ENCODE assay signal across 23 mouse cellular contexts in the genomic region with DNA sequence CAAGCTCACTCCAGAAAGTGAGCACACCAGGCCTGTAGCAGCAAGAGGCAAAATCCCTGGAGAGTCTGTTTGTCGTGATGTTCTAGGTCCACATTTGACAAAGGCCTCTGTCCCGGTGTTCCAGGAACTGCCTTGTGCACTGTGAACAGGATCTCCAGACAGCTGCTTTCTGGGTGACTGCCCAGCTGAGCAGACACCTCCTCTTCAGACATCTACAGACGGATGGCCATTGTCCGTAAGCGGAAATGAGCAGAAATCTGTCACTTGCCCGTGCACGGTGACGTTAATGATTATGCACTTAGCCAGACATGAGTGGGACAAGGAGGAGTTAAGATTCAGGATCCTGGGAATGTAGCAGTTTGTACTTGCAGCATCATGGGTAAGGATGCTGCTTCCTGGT. TPM values are rescaled to one million over a fixed set of nuclear protein-coding genes. Genes with fewer than 3 reads are reported as not detected.
DNase-seq lines count a peak whose midpoint lies in the region; ATAC-seq lines count a peak whose summit lies in the region.
"Had no signal": no experiment of that assay in that cellular context is flagged by ENCODE, and none has a peak within 500 bp of the region (broad histone marks: within the 10 kb centered on the region; RNA-seq: fewer than 3 reads in every experiment).

No protein-coding gene starts in this region.

- H3K9ac ChIP-seq in embryonic facial prominence, embryonic 13.5 days, result no peak overlapping the region
- no peak overlapping the region for H3K9ac ChIP-seq in kidney, embryonic 16.5 days (replicated peaks; ENCODE audit: low read length)
- H3K9ac ChIP-seq in limb, embryonic 13.5 days, result no peak overlapping the region
- H3K9ac ChIP-seq: forebrain, embryonic 12.5 days; heart, embryonic 15.5 days had no signal

- DNase-seq in embryonic facial prominence, embryonic 10.5 days (ENCODE audit: low spot score), result no peak
- DNase-seq in kidney, postnatal 25 days, result peak; percentile 21 to 56
- DNase-seq in limb, embryonic 10.5 days (ENCODE audit: low spot score), result no peak
- DNase-seq in lung, postnatal 36 days, result peak; percentile 21
- DNase-seq in lung, postnatal 25 days (ENCODE audit: low spot score), result no peak
- DNase-seq: adrenal gland, adult 8-10 months; adrenal gland, postnatal 36 days; B cell, adult 2 months; cerebellum, adult 2 months; cerebellum, postnatal 10 days; gastrocnemius, postnatal 10 days; heart, adult 18-20 months had no signal

- H3K4me3 ChIP-seq in embryonic facial prominence, embryonic 13.5 days, result no peak overlapping the region
- H3K4me3 ChIP-seq in embryonic facial prominence, embryonic 10.5 days, result no peak overlapping the region
- no peak overlapping the region for H3K4me3 ChIP-seq in kidney, embryonic 16.5 days (ENCODE audit: low read length)
- H3K4me3 ChIP-seq in limb, embryonic 13.5 days, result no peak overlapping the region
- no peak overlapping the region for H3K4me3 ChIP-seq in limb, embryonic 10.5 days
- H3K4me3 ChIP-seq: forebrain, embryonic 12.5 days; heart, embryonic 15.5 days; hindbrain, embryonic 10.5 days had no signal

- no peak for ATAC-seq in embryonic facial prominence, embryonic 13.5 days (ENCODE audit: insufficient number of reproducible peaks, insufficient read depth, low FRiP score, low TSS enrichment, low read depth)
- no peak for ATAC-seq in kidney, embryonic 16.5 days (ENCODE audit: low FRiP score, low TSS enrichment)
- no peak for ATAC-seq in limb, embryonic 13.5 days (ENCODE audit: low FRiP score, low read depth)
- ATAC-seq: CD4-positive, CD25-positive, alpha-beta regulatory T cell, adult 4 months; forebrain, embryonic 16.5 days had no signal

- peak overlapping the region; percentile 40; the same call in 1 of the 2 replicates for H3K27ac ChIP-seq in embryonic facial prominence, embryonic 13.5 days
- no peak overlapping the region for H3K27ac ChIP-seq in embryonic facial prominence, embryonic 10.5 days (replicated peaks)
- no peak overlapping the region for H3K27ac ChIP-seq in kidney, embryonic 16.5 days (ENCODE audit: low read length)
- peak overlapping the region; percentile 73; the same call in 1 of the 2 replicates for H3K27ac ChIP-seq in limb, embryonic 13.5 days
- H3K27ac ChIP-seq in limb, embryonic 10.5 days, result no peak overlapping the region
- H3K27ac ChIP-seq: forebrain, embryonic 12.5 days; heart, embryonic 15.5 days; hindbrain, embryonic 10.5 days had no signal

- WGBS in embryonic facial prominence, embryonic 13.5 days, result 91% methylated on average over 8 of the region's 8 CpGs
- 91% methylated on average over 8 of the region's 8 CpGs for WGBS in embryonic facial prominence, embryonic 10.5 days
- 62% methylated on average over 8 of the region's 8 CpGs for WGBS in kidney, embryonic 16.5 days
- 92% methylated on average over 8 of the region's 8 CpGs for WGBS in limb, embryonic 13.5 days
- WGBS in limb, embryonic 10.5 days, result 90% methylated on average over 8 of the region's 8 CpGs

- H3K27me3 ChIP-seq in embryonic facial prominence, embryonic 13.5 days, result peaks cover 20% of the 10 kb centered on the region
- H3K27me3 ChIP-seq in embryonic facial prominence, embryonic 10.5 days (replicated peaks; ENCODE audit: low read depth, poor library complexity, severe bottlenecking), result peaks cover 55% of the 10 kb centered on the region
- no peaks in the 10 kb centered on the region; the same call in 1 of the 2 replicates for H3K27me3 ChIP-seq in kidney, embryonic 16.5 days (ENCODE audit: insufficient read depth, low read length)
- peaks cover 35% of the 10 kb centered on the region for H3K27me3 ChIP-seq in limb, embryonic 13.5 days
- peaks cover 74% of the 10 kb centered on the region for H3K27me3 ChIP-seq in limb, embryonic 10.5 days (ENCODE audit: low read depth, poor library complexity, severe bottlenecking)

- H3K4me1 ChIP-seq in embryonic facial prominence, embryonic 13.5 days, result 0 out of 2 replicates have a peak, but pooled peaks cover 6% of the 10 kb centered on the region
- peaks cover 28% of the 10 kb centered on the region for H3K4me1 ChIP-seq in embryonic facial prominence, embryonic 10.5 days
- peaks cover 6% of the 10 kb centered on the region; the same call in 1 of the 2 replicates for H3K4me1 ChIP-seq in kidney, embryonic 16.5 days (ENCODE audit: insufficient read depth, low read length)
- H3K4me1 ChIP-seq in limb, embryonic 13.5 days, result no peaks in the 10 kb centered on the region
- peaks cover 20% of the 10 kb centered on the region for H3K4me1 ChIP-seq in limb, embryonic 10.5 days

- no peak overlapping the region for H3K4me2 ChIP-seq in embryonic facial prominence, embryonic 13.5 days
- H3K4me2 ChIP-seq in kidney, embryonic 16.5 days (replicated peaks; ENCODE audit: low read depth, low read length), result no peak overlapping the region
- H3K4me2 ChIP-seq in limb, embryonic 13.5 days (replicated peaks), result no peak overlapping the region
- H3K4me2 ChIP-seq: forebrain, embryonic 12.5 days; heart, embryonic 11.5 days; heart, embryonic 15.5 days had no signal

- no peaks in the 10 kb centered on the region for H3K36me3 ChIP-seq in embryonic facial prominence, embryonic 13.5 days
- no peaks in the 10 kb centered on the region for H3K36me3 ChIP-seq in embryonic facial prominence, embryonic 10.5 days (replicated peaks)
- H3K36me3 ChIP-seq in kidney, embryonic 16.5 days (ENCODE audit: insufficient read depth, low read length), result no peaks in the 10 kb centered on the region
- no peaks in the 10 kb centered on the region for H3K36me3 ChIP-seq in limb, embryonic 13.5 days
- H3K36me3 ChIP-seq in limb, embryonic 10.5 days, result no peaks in the 10 kb centered on the region
- H3K36me3 ChIP-seq: forebrain, embryonic 12.5 days; G1E; heart, embryonic 15.5 days; hindbrain, embryonic 10.5 days had no signal

- no peaks in the 10 kb centered on the region for H3K9me3 ChIP-seq in embryonic facial prominence, embryonic 13.5 days
- H3K9me3 ChIP-seq in embryonic facial prominence, embryonic 10.5 days, result no peaks in the 10 kb centered on the region
- H3K9me3 ChIP-seq in kidney, embryonic 16.5 days (ENCODE audit: low read length), result no peaks in the 10 kb centered on the region
- no peaks in the 10 kb centered on the region for H3K9me3 ChIP-seq in limb, embryonic 13.5 days
- no peaks in the 10 kb centered on the region for H3K9me3 ChIP-seq in limb, embryonic 10.5 days (replicated peaks)
- H3K9me3 ChIP-seq: forebrain, embryonic 12.5 days; G1E; heart, embryonic 15.5 days; hindbrain, embryonic 10.5 days had no signal

RNA-seq across cellular contexts. Expression of a gene that starts 6.4 kb away (rescaled TPM):
- polyA plus RNA-seq in embryonic facial prominence, embryonic 13.5 days (2015; fragmentation: Nextera tagmentation; extraction: Ambion mirVana), result 0.26 and 0.66 TPM in 2 replicates
- not detected in 2 replicates for polyA plus RNA-seq in embryonic facial prominence, embryonic 10.5 days (2016; fragmentation: Nextera tagmentation; extraction: Ambion mirVana)
- polyA plus RNA-seq in kidney, embryonic 16.5 days (2015; fragmentation: Nextera tagmentation; extraction: Ambion mirVana), result not detected in 2 replicates
- 0.14 and 0.38 TPM in 2 replicates for polyA plus RNA-seq in limb, embryonic 13.5 days (2015; fragmentation: Nextera tagmentation; extraction: Ambion mirVana)
- polyA plus RNA-seq in limb, embryonic 10.5 days (2016; fragmentation: Nextera tagmentation; extraction: Ambion mirVana), result not detected in 2 replicates
- polyA plus RNA-seq: CD4-positive, CD25-positive, alpha-beta regulatory T cell, adult 4 months; embryonic facial prominence, embryonic 11.5 days; forebrain, embryonic 12.5 days; forebrain, embryonic 16.5 days; G1E; heart, embryonic 11.5 days; heart, embryonic 15.5 days; hindbrain, embryonic 10.5 days had no signal

RNA-seq across cellular contexts. Expression of a gene that starts 22.3 kb away (rescaled TPM):
- 54.8 and 59.1 TPM in 2 replicates for polyA plus RNA-seq in embryonic facial prominence, embryonic 13.5 days (2015; fragmentation: Nextera tagmentation; extraction: Ambion mirVana)
- polyA plus RNA-seq in embryonic facial prominence, embryonic 10.5 days (2016; fragmentation: Nextera tagmentation; extraction: Ambion mirVana), result 81.8 and 82.5 TPM in 2 replicates
- polyA plus RNA-seq in kidney, embryonic 16.5 days (2015; fragmentation: Nextera tagmentation; extraction: Ambion mirVana), result 50.1 and 50.6 TPM in 2 replicates
- 59.2 and 59.9 TPM in 2 replicates for polyA plus RNA-seq in limb, embryonic 13.5 days (2015; fragmentation: Nextera tagmentation; extraction: Ambion mirVana)
- 84.2 and 86.1 TPM in 2 replicates for polyA plus RNA-seq in limb, embryonic 10.5 days (2016; fragmentation: Nextera tagmentation; extraction: Ambion mirVana)

Comparison
In these comparisons a context has a peak if more than half of its experiments do, and no peak if none do; other contexts are left out.
1. H3K27ac ChIP-seq: peak in embryonic facial prominence, embryonic 13.5 days (single experiment) and limb, embryonic 13.5 days (single experiment); none in embryonic facial prominence, embryonic 10.5 days (single experiment), kidney, embryonic 16.5 days (single experiment) and limb, embryonic 10.5 days (single experiment).
2. DNase-seq: peak in kidney, postnatal 25 days (2 of 2) and lung, postnatal 36 days (single experiment); none in embryonic facial prominence, embryonic 10.5 days (single experiment), limb, embryonic 10.5 days (single experiment) and lung, postnatal 25 days (single experiment).